Mouse (Mus musculus): ENCODE results near the gene Hist1h2ae. TPM values are rescaled to one million over a fixed set of nuclear protein-coding genes. Genes with fewer than 3 reads are reported as not detected.
"Not testable (repeated sequence)": the region's sequence is repeated elsewhere in the genome, so short reads cannot be mapped to it uniquely, and the experiment has no call there.

Hist1h2ae gene
- polyA plus RNA-seq, 1 experiment from 2014 or later, result 121 TPM

- Histone ChIP-seq H3K4me1 (no peaks in the 10 kb centered on the region), H3K4me3 (replicated peaks) (no peak overlapping the region), H3K27ac (peak overlapping the region; percentile 68), H3K4me2 (no peak overlapping the region), H3K36me3 (no peaks in the 10 kb centered on the region), H3K9ac (no peak overlapping the region), H3K9me3 (no peaks in the 10 kb centered on the region), H3K27me3 (replicated peaks) (no peaks in the 10 kb centered on the region)
- no peak for ATAC-seq (ENCODE audit: insufficient read depth, low FRiP score, low read depth)
- 61% methylated on average over 5 of the region's 5 CpGs for WGBS
Observed at GRCm38 (mm10) chr13:23593051-23593770, 22.2 kb upstream of the Hist1h2ae start.

GRCm38 (mm10) chr13:23592614-23593013 lies 21.6 kb upstream of the Hist1h2ae start:
- H3K27ac ChIP-seq, result peak overlapping the region; percentile 68; the same call in 1 of the 2 replicates
- no peak for ATAC-seq (ENCODE audit: insufficient read depth, low FRiP score, low read depth)
- H3K9ac ChIP-seq, result no peak overlapping the region
- H3K4me3 ChIP-seq (replicated peaks), result no peak overlapping the region
- WGBS, result 78% methylated on average over 7 of the region's 7 CpGs
- no peaks in the 10 kb centered on the region for H3K36me3 ChIP-seq
- H3K9me3 ChIP-seq, result no peaks in the 10 kb centered on the region
- H3K27me3 ChIP-seq (replicated peaks), result no peaks in the 10 kb centered on the region
- no peak overlapping the region for H3K4me2 ChIP-seq
- no peaks in the 10 kb centered on the region for H3K4me1 ChIP-seq

- H3K4me3 ChIP-seq (replicated peaks); H3K4me2 ChIP-seq; H3K4me1 ChIP-seq; H3K9me3 ChIP-seq; ATAC-seq (ENCODE audit: insufficient read depth, low FRiP score, low read depth); H3K9ac ChIP-seq; H3K36me3 ChIP-seq; H3K27me3 ChIP-seq (replicated peaks); H3K27ac ChIP-seq: not testable (repeated sequence)
- 77% methylated on average over 7 of the region's 7 CpGs for WGBS
Observed at GRCm38 (mm10) chr13:23591886-23592285, 20.9 kb upstream of the Hist1h2ae start.

DNA sequence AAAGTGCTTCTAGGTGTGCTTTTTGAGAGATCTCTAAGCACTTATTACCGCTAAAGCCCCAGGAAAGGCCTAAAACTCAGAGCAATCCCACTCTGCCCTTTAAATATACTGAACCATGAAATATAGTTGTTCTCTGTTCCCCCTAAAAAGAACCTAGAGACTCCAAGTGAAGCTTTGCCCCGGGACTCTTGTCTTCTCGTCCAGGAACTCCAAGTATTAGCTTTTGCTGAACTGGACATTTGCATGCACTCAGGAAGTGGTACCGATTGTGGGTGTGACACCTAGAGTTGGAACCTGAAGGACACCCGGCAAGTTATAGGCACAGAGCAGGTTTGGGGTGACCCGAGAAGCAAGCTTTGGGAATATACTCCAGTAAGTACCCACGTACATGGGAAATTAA lies 20.2 kb upstream of the Hist1h2ae start:
- Histone ChIP-seq H3K4me3 (replicated peaks) (no peak overlapping the region), H3K36me3 (no peaks in the 10 kb centered on the region), H3K4me1 (peaks cover 3% of the 10 kb centered on the region; the same call in 1 of the 2 replicates), H3K4me2 (no peak overlapping the region), H3K9me3 (no peaks in the 10 kb centered on the region), H3K27ac (no peak overlapping the region), H3K27me3 (replicated peaks) (no peaks in the 10 kb centered on the region), H3K9ac (no peak overlapping the region)
- 92% methylated on average over 7 of the region's 7 CpGs for WGBS
- no peak for ATAC-seq (ENCODE audit: insufficient read depth, low FRiP score, low read depth)

DNA sequence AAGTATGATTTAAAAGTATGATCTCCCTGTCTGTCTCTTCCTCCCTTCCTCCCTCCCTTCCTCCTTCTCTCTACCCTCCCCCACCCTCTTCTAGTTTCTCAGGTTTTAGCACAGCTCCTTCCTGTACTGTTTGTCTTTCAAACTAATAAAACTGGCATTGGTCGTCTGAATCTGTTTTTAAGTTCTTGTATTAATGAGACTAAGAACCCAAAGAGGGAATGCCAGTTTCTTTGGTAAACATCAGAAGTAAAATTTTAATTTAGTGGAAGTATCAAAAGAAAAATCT lies 15.9 kb upstream of the Hist1h2ae start:
- Histone ChIP-seq H3K27me3 (replicated peaks) (no peaks in the 10 kb centered on the region), H3K4me1 (peaks cover 9% of the 10 kb centered on the region; the same call in 1 of the 2 replicates), H3K4me2 (peak overlapping the region; percentile 71), H3K9me3 (no peaks in the 10 kb centered on the region), H3K36me3 (no peaks in the 10 kb centered on the region), H3K27ac (peak overlapping the region; percentile 96), H3K9ac (peak overlapping the region; percentile 12; the same call in 1 of the 2 replicates), H3K4me3 (replicated peaks) (peak overlapping the region; percentile 32)
- ATAC-seq (ENCODE audit: insufficient read depth, low FRiP score, low read depth), result no peak
- 0% methylated on average over 1 of the region's 1 CpGs for WGBS

DNA sequence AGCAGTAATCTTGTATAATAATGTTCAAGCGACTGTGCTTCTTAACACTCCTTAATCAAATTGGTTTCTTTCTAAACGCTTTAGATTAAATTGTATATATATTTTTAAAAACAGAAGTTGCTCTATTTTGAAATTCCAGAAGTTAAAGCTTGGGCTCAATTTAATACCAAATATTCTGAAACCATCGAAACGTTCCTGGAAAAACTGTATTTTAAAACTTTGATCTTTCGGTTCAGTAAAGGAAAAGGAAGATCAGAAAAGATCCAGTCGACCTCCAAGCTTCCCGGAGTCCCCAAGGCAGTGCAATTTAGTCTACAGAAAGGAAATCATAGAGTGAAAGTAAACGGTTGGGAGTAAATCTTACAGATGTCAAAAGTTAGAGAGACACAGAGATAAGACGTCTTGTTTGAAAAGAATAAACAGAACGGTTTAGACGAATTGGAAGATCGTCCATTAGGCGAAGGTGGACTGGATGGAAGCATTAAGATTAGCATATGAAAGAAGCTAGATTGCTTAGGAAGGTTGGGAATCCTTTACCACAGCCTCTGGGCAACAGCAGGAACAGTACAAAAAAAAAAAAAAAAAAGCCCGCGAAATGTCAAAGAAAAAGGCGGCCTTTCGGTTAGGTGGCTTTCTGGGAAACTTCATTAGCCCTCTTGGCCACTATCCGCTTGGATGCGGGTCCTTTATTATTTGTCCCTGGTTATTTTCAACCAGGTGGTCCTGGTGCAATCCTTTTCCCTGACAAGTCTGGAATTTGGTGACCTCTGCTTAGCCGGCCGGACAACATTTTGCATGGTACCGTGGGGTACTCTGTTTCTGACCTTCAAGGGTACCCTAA lies 15.3 kb upstream of the Hist1h2ae start:
- Histone ChIP-seq H3K9me3 (no peaks in the 10 kb centered on the region), H3K4me3 (replicated peaks) (peak overlapping the region; percentile 32), H3K4me1 (peaks cover 10% of the 10 kb centered on the region; the same call in 1 of the 2 replicates), H3K36me3 (no peaks in the 10 kb centered on the region), H3K27ac (peak overlapping the region; percentile 96), H3K27me3 (replicated peaks) (no peaks in the 10 kb centered on the region), H3K9ac (peak overlapping the region; percentile 12; the same call in 1 of the 2 replicates), H3K4me2 (peak overlapping the region; percentile 71)
- no peak for ATAC-seq (ENCODE audit: insufficient read depth, low FRiP score, low read depth)
- WGBS, result 1% methylated on average over 22 of the region's 22 CpGs

- H3K36me3 ChIP-seq; H3K9me3 ChIP-seq; H3K27me3 ChIP-seq (replicated peaks): not testable (repeated sequence)
- Histone ChIP-seq H3K4me3 (replicated peaks) (peak overlapping the region; percentile 45), H3K4me1 (peaks cover 10% of the 10 kb centered on the region; the same call in 1 of the 2 replicates), H3K4me2 (peak overlapping the region; percentile 71), H3K9ac (peak overlapping the region; percentile 42), H3K27ac (peak overlapping the region; percentile 95)
- under 1% methylated on average over 32 of the region's 36 CpGs for WGBS
- peak; percentile 86 for ATAC-seq (ENCODE audit: insufficient read depth, low FRiP score, low read depth)
Observed at GRCm38 (mm10) chr13:23585442-23586098, 14.6 kb upstream of the Hist1h2ae start.

GRCm38 (mm10) chr13:23585029-23585441 lies 14.0 kb upstream of the Hist1h2ae start:
- Histone ChIP-seq H3K4me2 (peak overlapping the region; percentile 71), H3K9ac (peak overlapping the region; percentile 42), H3K9me3 (no peaks in the 10 kb centered on the region), H3K4me1 (peaks cover 10% of the 10 kb centered on the region; the same call in 1 of the 2 replicates), H3K36me3 (no peaks in the 10 kb centered on the region), H3K27me3 (replicated peaks) (no peaks in the 10 kb centered on the region), H3K27ac (peak overlapping the region; percentile 95), H3K4me3 (replicated peaks) (peak overlapping the region; percentile 45)
- ATAC-seq (ENCODE audit: insufficient read depth, low FRiP score, low read depth), result no peak
- WGBS, result under 1% methylated on average over 21 of the region's 21 CpGs

GRCm38 (mm10) chr13:23584331-23584730 lies 13.3 kb upstream of the Hist1h2ae start:
- Histone ChIP-seq H3K27ac (peak overlapping the region; percentile 95), H3K9ac (no peak overlapping the region), H3K36me3 (no peaks in the 10 kb centered on the region), H3K4me1 (peaks cover 10% of the 10 kb centered on the region; the same call in 1 of the 2 replicates), H3K4me2 (peak overlapping the region; percentile 71), H3K27me3 (replicated peaks) (no peaks in the 10 kb centered on the region), H3K4me3 (replicated peaks) (peak overlapping the region; percentile 45; the same call in 1 of the 2 replicates), H3K9me3 (no peaks in the 10 kb centered on the region)
- ATAC-seq (ENCODE audit: insufficient read depth, low FRiP score, low read depth), result no peak

- H3K9me3 ChIP-seq, result no peaks in the 10 kb centered on the region
- H3K4me2 ChIP-seq, result no peak overlapping the region
- no peak for ATAC-seq (ENCODE audit: insufficient read depth, low FRiP score, low read depth)
- H3K27me3 ChIP-seq (replicated peaks), result no peaks in the 10 kb centered on the region
- H3K4me3 ChIP-seq (replicated peaks), result no peak overlapping the region
- no peak overlapping the region for H3K9ac ChIP-seq
- H3K4me1 ChIP-seq, result peaks cover 10% of the 10 kb centered on the region; the same call in 1 of the 2 replicates
- no peaks in the 10 kb centered on the region for H3K36me3 ChIP-seq
- peak overlapping the region; percentile 86 for H3K27ac ChIP-seq
Observed at GRCm38 (mm10) chr13:23583387-23584068, 12.5 kb upstream of the Hist1h2ae start.

GRCm38 (mm10) chr13:23582219-23583056 lies 11.4 kb upstream of the Hist1h2ae start:
- H3K27ac ChIP-seq, result peak overlapping the region; percentile 86
- peaks cover 10% of the 10 kb centered on the region; the same call in 1 of the 2 replicates for H3K4me1 ChIP-seq
- peak overlapping the region; percentile 46; the same call in 1 of the 2 replicates for H3K9ac ChIP-seq
- peak overlapping the region; percentile 75 for H3K4me2 ChIP-seq
- WGBS, result 8% methylated on average over 6 of the region's 6 CpGs
- no peaks in the 10 kb centered on the region for H3K27me3 ChIP-seq (replicated peaks)
- H3K4me3 ChIP-seq (replicated peaks), result peak overlapping the region; percentile 50
- no peak for ATAC-seq (ENCODE audit: insufficient read depth, low FRiP score, low read depth)
- H3K9me3 ChIP-seq, result no peaks in the 10 kb centered on the region
- H3K36me3 ChIP-seq, result no peaks in the 10 kb centered on the region
